Mouse (Mus musculus): ENCODE data around the gene Dpp6.

The Dpp6 gene

DNA sequence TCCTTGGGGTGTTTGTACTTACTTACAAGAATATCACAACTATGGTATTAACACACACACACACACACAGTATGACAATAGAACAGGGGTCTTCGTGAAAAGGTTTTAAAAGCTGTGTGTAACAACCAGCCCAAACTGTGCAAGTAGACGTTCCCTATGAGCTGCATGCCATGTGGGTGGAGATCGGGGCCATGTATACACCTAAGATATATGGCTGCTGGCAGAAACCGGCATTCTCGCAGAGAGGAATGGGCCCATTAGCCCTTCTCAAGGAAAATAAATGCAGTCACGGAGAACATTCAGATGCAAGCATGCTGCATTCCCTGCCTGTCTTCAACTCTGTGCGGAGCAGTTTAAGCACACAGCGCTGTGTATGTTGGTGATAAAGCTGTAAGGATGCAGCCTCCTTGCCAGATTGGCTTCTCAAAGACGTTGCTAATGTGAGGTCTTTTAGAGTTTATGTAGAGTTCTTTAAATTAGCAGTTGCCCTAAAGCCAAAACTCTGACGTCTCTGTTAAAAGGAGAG, 461.2 kb downstream of the Dpp6 start:
- DNase-seq (ENCODE audit: low spot score in 2 of 2), result no peak

DNA sequence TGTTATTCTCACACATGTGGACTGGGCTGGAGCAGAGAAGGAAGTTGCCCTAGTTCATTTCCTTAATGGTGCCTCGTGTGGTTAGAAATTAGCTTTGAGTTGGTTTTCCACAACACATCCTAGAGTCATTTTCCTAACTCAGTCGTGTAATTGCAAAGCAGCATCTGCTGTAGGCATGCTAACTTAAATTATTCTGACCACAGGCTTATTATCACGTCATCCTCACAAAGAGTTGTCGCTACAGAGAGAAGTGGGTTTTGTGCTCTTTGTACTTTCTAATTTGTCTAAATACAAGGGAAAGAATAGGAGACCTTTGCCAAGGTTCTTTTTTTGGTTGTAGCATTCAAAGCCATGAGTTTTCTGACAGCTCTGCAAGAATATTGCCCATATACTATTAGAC, 469.9 kb downstream of the Dpp6 start:
- DNase-seq (ENCODE audit: low spot score in 2 of 2), result no peak

DNA sequence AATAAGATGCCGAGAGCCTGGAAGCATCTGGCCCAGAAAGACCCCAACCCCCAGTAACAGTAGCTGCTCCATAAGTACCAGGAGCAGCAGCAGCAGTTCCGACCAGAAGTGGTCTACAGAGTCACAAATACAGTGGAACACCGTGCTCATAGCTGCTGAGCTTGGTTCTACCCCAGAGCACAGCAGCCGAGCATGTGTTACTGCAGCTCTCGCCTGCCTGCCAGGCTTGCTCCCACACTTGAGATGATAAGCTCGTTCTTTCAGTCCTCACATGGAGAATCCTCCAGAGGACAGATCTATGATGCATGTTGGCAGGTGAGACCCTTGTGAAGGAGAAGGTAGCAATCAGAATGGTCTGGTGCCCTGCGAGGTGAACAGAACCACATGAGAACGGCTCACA, 474.4 kb downstream of the Dpp6 start:
- DNase-seq (ENCODE audit: low spot score in 2 of 2), result no peak

GRCm38 (mm10) chr5:27292236-27292635, 475.2 kb downstream of the Dpp6 start:
- DNase-seq (ENCODE audit: low spot score in 2 of 2), result no peak

DNA sequence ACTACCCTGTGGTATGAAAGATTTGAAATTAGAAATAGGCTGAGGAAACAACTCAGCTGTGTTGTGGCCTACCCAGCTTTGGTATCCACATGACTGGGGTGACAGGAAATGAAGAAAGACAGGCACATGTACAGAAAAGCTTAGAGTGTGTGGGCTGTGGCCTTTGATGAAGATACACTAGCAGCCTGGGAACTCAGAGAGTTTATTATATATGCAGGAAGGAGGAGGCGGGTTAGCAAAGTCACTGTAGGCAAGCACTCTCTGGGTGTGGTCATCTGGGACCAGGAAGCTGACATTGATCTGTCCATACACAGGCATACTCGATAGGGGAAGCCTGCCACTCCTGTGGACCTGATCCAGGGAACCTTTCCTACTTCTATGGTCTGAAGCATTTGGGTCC, 487.1 kb downstream of the Dpp6 start:
- no peak for DNase-seq (ENCODE audit: low spot score in 2 of 2)

DNA sequence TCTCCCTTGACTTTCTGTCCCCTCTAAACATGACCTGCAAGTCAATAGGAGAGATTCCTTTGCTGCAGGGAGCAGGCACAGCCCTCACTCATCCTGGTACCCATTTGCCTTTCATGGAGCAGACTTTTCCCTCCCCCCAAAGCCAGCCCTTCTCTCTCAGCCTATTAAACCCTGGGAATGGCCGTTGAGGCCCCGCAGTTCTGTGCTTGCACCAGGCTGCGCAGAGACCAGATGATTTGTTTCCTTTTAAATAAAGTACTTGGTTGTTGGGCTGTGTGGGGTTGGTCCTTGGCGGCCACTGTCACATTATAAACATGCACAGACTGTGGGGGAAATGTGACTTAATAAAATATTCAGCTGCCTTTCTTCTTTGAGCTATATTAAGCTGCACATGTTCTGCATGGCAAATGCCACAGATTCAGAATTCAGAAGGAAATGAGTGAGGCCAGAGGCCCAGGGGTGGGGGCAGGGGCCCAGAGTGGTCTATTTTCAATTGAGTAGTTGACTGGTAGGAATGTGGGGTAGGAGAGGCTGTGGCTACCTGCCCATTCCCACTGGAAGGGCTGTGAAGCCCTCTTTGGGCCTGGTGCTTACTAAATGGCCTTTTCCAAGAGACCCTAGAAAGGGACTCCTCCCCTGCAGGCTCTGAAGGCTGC, 489.6 kb downstream of the Dpp6 start:
- DNase-seq (ENCODE audit: low spot score in 2 of 2), result no peak

DNA sequence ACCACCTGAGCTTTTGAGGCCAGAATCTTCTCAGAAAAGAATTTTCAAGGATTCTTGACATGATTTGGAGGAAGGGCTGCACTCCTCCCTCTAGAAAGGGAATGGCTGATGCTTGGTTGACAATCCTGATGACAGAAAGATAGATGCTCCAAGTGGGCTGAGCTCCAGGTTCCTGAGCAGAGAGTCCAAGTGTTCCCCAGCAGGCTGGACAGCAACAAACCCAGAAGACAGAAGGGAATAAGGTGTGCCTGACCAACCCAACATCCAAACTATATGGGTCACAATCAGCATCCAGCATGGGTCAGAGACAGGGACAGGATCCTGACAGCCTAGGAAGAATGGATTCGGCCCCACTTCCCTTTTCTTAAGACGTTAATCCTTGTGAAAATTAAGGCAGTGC, 493.2 kb downstream of the Dpp6 start:
- no peak for DNase-seq (ENCODE audit: low spot score in 2 of 2)

GRCm38 (mm10) chr5:27316674-27317073, 499.7 kb downstream of the Dpp6 start:
- DNase-seq (ENCODE audit: low spot score in 2 of 2), result no peak

GRCm38 (mm10) chr5:27317264-27317663, 500.3 kb downstream of the Dpp6 start:
- DNase-seq (ENCODE audit: low spot score in 2 of 2), result no peak

DNA sequence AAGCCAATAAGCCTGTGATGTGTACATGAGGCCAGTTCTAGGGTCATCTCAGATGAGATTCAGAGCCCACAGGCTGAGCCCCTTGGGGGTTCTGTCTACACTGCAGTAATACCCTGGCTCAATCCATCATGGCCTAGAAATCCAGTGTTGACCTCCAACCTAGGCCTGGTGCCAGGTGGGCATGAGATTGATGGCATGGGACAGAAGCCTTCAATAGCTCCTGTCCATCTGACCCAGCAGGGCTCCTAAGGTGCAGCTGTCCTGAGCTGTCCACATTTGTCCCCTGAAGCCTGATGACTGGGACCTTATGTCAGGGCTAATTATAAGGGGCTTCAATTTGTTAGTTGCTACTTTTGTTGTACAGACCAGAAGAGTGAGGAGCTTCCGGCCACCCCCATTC, 500.8 kb downstream of the Dpp6 start:
- no peak for DNase-seq (ENCODE audit: low spot score in 2 of 2)

GRCm38 (mm10) chr5:27319731-27320130, 502.7 kb downstream of the Dpp6 start:
- DNase-seq (ENCODE audit: low spot score in 2 of 2), result no peak

DNA sequence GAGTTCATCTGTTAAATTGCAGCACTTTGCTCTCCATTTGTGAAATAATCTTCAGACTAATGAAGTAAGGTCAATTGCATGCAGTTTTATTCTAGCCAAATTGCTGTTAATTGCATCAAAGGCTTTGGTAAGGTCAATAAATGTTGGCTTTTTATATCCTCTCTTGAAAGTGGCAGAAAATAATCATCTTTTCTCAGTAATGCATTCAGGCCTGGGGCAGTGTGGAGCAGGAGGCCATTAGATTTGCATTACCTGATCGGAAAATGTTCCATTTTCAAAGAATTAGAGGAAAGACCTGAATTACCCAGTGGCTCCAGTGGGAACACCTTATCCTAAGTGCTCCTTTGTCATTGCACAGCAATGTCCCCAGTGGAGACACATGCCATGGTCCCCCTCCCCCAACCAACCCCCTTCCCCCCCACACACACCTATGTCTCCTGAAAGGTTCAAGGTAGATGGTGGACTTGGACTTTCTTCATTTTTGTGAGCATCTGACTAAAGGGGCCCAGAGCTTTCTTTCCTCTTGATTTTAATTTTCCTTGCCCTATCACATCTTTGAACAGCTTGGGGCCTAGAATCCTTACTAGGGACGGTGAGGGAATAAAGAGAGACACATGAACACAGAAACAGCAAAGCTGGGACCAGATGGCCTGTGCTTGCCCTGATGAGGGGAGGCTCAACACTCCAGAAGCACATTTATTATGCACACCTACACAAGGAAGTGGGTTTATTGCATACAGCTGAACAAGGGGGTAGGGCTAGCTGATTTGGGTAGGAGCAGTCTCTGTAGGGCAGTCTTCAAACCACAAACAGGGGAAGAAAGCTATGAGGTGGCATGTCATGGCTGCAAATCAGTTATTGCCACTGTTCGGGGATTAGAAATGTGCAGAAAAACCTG, 506.1 kb downstream of the Dpp6 start:
- DNase-seq (ENCODE audit: low spot score in 2 of 2), result no peak

- DNase-seq (ENCODE audit: low spot score in 2 of 2), result no peak
These were observed 507.4 kb downstream of the Dpp6 start for GRCm38 (mm10) chr5:27324346-27324928.

DNA sequence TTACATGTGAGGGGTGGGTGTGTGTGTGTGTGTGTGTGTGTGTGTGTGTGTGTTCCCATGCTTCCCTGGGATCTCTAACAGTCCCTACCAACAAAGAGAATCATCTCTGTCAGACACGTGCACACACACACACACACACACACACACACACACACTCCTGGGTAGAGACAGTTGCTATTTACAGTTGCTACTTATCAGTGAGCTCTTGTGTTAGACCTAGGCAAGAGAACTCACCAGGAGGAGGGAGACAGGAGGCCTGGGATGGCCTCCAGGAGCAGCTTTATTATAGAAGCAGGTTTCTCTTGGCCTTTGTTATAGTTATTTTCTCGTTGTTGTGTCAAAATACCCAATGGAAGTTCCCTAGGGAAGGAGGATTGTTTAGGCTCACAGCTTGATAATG, 519.7 kb downstream of the Dpp6 start:
- DNase-seq (ENCODE audit: low spot score in 2 of 2), result no peak

GRCm38 (mm10) chr5:27339196-27340030, 522.4 kb downstream of the Dpp6 start:
- no peak for DNase-seq (ENCODE audit: low spot score in 2 of 2)

GRCm38 (mm10) chr5:27342276-27342675, 525.3 kb downstream of the Dpp6 start:
- no peak for DNase-seq (ENCODE audit: low spot score in 2 of 2)

DNA sequence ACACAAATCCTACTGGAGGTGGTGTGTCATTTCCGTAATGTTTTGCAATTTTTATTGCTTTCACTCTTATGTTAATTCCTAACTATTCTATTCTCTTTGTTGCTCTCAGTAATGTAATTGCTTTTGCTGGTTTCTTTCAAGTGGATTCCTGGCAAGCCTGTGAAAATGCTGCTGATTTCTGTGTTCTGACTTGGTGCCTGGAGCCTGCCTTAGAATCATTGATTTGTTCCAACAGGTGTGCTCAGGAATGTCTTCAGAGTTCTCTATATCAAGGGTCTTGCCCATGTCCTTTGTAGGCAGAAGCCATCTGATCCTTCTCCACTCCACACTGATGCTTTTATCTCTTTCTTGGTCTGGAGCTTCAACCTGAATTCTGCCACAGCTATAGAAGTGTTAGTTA, 526.6 kb downstream of the Dpp6 start:
- DNase-seq (ENCODE audit: low spot score in 2 of 2), result no peak

GRCm38 (mm10) chr5:27348181-27349095, 531.4 kb downstream of the Dpp6 start:
- no peak for DNase-seq (ENCODE audit: low spot score in 2 of 2)

- no peak for DNase-seq (ENCODE audit: low spot score in 2 of 2)
These were observed 540.6 kb downstream of the Dpp6 start for GRCm38 (mm10) chr5:27357630-27358029.

DNA sequence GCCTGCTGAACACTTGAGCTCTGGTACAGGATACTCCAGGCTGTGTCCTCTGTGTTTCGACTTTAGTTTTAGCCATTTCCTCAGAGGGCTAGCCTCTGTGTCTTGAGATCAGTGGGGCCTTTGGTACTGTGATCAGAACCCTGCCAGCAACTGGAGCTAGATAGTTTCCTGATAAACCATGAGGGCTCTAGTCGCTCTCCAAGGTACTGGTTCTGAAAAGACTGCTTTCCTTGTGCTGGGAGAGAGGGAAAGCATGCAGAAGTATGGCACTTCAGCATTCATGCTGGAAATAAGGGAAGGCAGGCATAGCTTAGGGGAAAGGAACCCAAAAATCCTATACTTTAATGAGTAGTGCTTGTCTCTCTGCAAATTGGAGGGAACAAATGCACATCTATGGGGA, 548.9 kb downstream of the Dpp6 start:
- no peak for DNase-seq (ENCODE audit: low spot score in 2 of 2)

- DNase-seq (ENCODE audit: low spot score in 2 of 2), result no peak
These were observed 553.8 kb downstream of the Dpp6 start for GRCm38 (mm10) chr5:27370814-27371213.

All from spleen, postnatal 4 days (tissue).